Mouse (Mus musculus) urinary bladder, postnatal 14 days (tissue): ENCODE measurements at regions not wholly inside any gene's neighbourhood (a gene's known extent, or its start where the extent isn't known, plus 50 kb on each side); places are given as distances from the start of the nearest gene placed in this dataset.

Experiments
- DNase-seq: peaks from one replicate; pipeline ENCODE4 v3.0.0; 2021; ENCODE audit warnings: low spot score

GRCm38 (mm10) chr14:97694238-97694637, 475.3 kb downstream of the Dach1 start:
- DNase-seq, result no peak

- DNase-seq, result no peak
Measured at GRCm38 (mm10) chr14:97684617-97685016, 484.9 kb downstream of the Dach1 start.

GRCm38 (mm10) chr14:97667806-97668205, 501.8 kb downstream of the Dach1 start:
- no peak for DNase-seq

- no peak for DNase-seq
Measured at GRCm38 (mm10) chr14:97638187-97638792, 531.3 kb downstream of the Dach1 start.

- DNase-seq, result no peak
Measured at GRCm38 (mm10) chr14:97611438-97611837, 558.1 kb downstream of the Dach1 start.

- DNase-seq, result no peak
Measured at GRCm38 (mm10) chr14:97596694-97597093, 572.9 kb downstream of the Dach1 start.

GRCm38 (mm10) chr14:97588611-97589010, 581.0 kb downstream of the Dach1 start:
- no peak for DNase-seq

GRCm38 (mm10) chr14:97588182-97588581, 581.4 kb downstream of the Dach1 start:
- no peak for DNase-seq

- DNase-seq, result no peak
Measured at GRCm38 (mm10) chr14:97586962-97587361, 582.6 kb downstream of the Dach1 start.

GRCm38 (mm10) chr14:97570274-97570673, 599.3 kb downstream of the Dach1 start:
- no peak for DNase-seq

GRCm38 (mm10) chr14:97560121-97560907, 609.3 kb downstream of the Dach1 start:
- no peak for DNase-seq

- DNase-seq, result no peak
Measured at GRCm38 (mm10) chr14:97559559-97559958, 610.0 kb downstream of the Dach1 start.

- no peak for DNase-seq
Measured at GRCm38 (mm10) chr14:97558289-97558688, 611.3 kb downstream of the Dach1 start.

- no peak for DNase-seq
Measured at GRCm38 (mm10) chr14:97557888-97558287, 611.7 kb downstream of the Dach1 start.

- DNase-seq, result no peak
Measured at GRCm38 (mm10) chr14:97546276-97546675, 623.3 kb downstream of the Dach1 start.

- DNase-seq, result peak; percentile 50
Measured at GRCm38 (mm10) chr14:97544307-97544706, 625.3 kb downstream of the Dach1 start.

- DNase-seq, result no peak
Measured at GRCm38 (mm10) chr14:97537012-97537411, 632.6 kb downstream of the Dach1 start.

GRCm38 (mm10) chr14:97511318-97511717, 658.2 kb downstream of the Dach1 start:
- DNase-seq, result no peak

GRCm38 (mm10) chr14:97489427-97490347, 679.9 kb downstream of the Dach1 start:
- no peak for DNase-seq

- no peak for DNase-seq
Measured at GRCm38 (mm10) chr14:97478236-97478635, 691.3 kb downstream of the Dach1 start.

GRCm38 (mm10) chr14:97450525-97451235, 718.9 kb downstream of the Dach1 start:
- DNase-seq, result no peak

GRCm38 (mm10) chr14:97448617-97449016, 720.9 kb downstream of the Dach1 start:
- no peak for DNase-seq
